Mouse (Mus musculus) gastrocnemius, adult 2 months (tissue): ENCODE data around the gene Fiz1. TPM values are rescaled to one million over a fixed set of nuclear protein-coding genes. Genes with fewer than 3 reads are reported as not detected.
"Not testable (repeated sequence)": the region's sequence is repeated elsewhere in the genome, so short reads cannot be mapped to it uniquely, and the experiment has no call there.

Source experiments
- DNase-seq: peaks from one replicate; pipeline ENCODE4 v3.0.0; 2022
- H3K27ac ChIP-seq: fragments of 200-600 bp; 2 replicates; pipeline ENCODE4 v1.8.1; 2022; ENCODE audit warnings: mild to moderate bottlenecking
- H3K4me3 ChIP-seq: fragments of 200-600 bp; 2 replicates; pipeline ENCODE4 v1.8.1; 2022; ENCODE audit warnings: mild to moderate bottlenecking, moderate library complexity
- CTCF ChIP-seq: fragments of 200-600 bp; IDR thresholded peaks from 2 replicates; pipeline ENCODE4 v1.8.1; 2022; ENCODE audit warnings: antibody characterized with exemption, mild to moderate bottlenecking, moderate library complexity
- intact Hi-C: fragments of 180-260 bp; cut with DNase I; formaldehyde crosslinking; loops from one replicate; pipeline ENCODE4 v1.15.1; 2025
- total RNA-seq, 2 experiments: library from RNA; stranded (reverse); gene quantifications; 2 replicates each; pipeline ENCODE4 v1.2.3; 2021

Fiz1 gene
- total RNA-seq, 2 experiments from 2014 or later = 23.2 to 23.3 TPM

DNA sequence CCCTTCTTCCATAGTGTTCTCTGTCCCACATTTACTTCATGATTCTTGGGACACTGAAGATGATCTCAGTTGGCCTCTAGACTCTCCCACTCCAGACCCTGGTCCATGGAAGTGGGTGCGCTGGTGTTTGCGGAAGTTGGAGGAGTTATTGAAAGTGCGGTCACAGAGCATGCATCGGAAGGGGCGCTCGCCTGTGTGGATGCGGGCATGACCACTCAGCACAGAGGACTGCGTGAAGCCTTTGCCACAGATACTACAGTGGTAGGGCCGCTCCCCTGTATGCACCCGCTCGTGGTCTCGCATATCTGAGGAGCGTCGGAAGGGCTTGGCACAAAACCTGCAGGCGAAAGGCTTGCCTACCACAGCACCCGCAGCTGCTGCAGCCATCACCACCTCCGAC lies 21.1 kb upstream of the Fiz1 start:
- intact Hi-C loops = loop anchor here (2.0 kb wide), 1 partner anchor 13 kb away; no protein-coding TSS in a partner anchor
- TF ChIP-seq CTCF = no peak

GRCm38 (mm10) chr7:5033818-5034217 lies 19.3 kb upstream of the Fiz1 start, which contains the start of gene 4632433K11Rik:
4632433K11Rik (plus strand) TSS chr7:5034118.
- H3K27ac ChIP-seq = no peak within 1 kb of the TSS
- H3K4me3 ChIP-seq = no peak within 1 kb of the TSS
- intact Hi-C loops = no loop called here
- TF ChIP-seq CTCF = no peak
- no peak for DNase-seq

More for the DNA sequence above, 21.1 kb upstream of the Fiz1 start:
- Histone ChIP-seq H3K27ac (no peak overlapping the region), H3K4me3 (no peak overlapping the region)
- no peak for DNase-seq

GRCm38 (mm10) chr7:5031496-5031895 lies 17.0 kb upstream of the Fiz1 start:
- no peak for TF ChIP-seq CTCF
- no peak overlapping the region for H3K27ac ChIP-seq
- intact Hi-C loops = no loop called here

DNA sequence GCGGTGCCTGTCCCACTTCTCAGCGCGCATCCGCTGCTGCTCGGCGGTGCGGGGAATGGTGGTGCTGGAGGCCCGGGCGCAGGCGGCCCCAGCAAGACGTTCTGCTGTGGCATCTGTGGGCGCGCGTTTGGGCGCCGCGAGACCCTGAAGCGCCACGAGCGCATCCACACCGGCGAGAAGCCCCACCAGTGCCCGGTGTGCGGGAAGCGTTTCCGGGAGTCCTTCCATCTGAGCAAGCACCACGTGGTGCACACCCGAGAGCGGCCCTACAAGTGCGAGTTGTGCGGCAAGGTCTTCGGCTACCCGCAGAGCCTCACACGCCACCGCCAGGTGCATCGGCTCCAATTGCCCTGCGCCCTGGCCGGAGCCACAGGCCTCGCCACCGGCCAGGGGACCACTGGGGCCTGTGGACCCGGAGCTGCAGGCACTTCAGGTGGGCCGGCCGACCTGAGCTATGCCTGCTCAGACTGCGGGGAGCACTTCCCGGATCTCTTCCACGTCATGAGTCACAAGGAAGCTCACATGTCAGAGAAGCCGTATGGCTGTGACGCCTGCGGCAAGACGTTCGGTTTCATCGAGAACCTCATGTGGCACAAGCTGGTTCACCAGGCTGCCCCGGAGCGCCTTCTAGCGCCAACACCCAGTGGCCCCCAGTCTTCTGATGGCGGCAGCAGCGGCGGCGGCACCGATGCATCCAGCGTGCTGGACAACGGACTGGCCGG lies 16.2 kb upstream of the Fiz1 start:
- intact Hi-C loops = no loop called here
- Histone ChIP-seq H3K27ac (no peak overlapping the region), H3K4me3 (no peak overlapping the region)
- no peak for TF ChIP-seq CTCF
- DNase-seq = no peak

More at GRCm38 (mm10) chr7:5031496-5031895, 17.0 kb upstream of the Fiz1 start:
- H3K4me3 ChIP-seq = no peak overlapping the region
- DNase-seq = no peak

GRCm38 (mm10) chr7:5029946-5030345 lies 15.4 kb upstream of the Fiz1 start:
- Histone ChIP-seq H3K4me3 (no peak overlapping the region), H3K27ac (no peak overlapping the region)
- intact Hi-C loops = no loop called here
- DNase-seq = no peak
- TF ChIP-seq CTCF = no peak

DNA sequence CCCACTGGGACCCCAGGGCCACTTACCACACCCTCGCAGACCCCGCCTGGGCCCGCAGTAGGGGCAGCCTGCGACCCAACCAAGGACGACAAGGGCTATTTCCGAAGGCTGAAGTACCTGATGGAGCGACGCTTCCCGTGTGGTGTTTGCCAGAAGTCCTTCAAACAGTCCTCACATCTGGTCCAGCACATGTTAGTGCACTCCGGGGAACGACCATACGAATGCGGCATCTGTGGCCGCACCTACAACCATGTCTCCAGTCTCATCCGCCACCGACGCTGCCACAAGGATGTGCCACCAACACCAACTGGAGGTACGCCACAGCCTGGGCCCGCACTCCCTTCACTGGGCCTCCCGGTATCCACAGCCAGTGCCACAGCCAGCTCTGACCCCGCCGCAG lies 15.0 kb upstream of the Fiz1 start:
- H3K27ac ChIP-seq = no peak overlapping the region
- TF ChIP-seq CTCF = no peak
- DNase-seq = no peak
- H3K4me3 ChIP-seq = no peak overlapping the region
- intact Hi-C loops = no loop called here

GRCm38 (mm10) chr7:5021197-5021596 lies 6.7 kb upstream of the Fiz1 start:
- intact Hi-C loops = no loop called here
- TF ChIP-seq CTCF = no peak
- Histone ChIP-seq H3K27ac (peak overlapping the region; percentile 98), H3K4me3 (peak overlapping the region; percentile 97)
- no peak for DNase-seq

DNA sequence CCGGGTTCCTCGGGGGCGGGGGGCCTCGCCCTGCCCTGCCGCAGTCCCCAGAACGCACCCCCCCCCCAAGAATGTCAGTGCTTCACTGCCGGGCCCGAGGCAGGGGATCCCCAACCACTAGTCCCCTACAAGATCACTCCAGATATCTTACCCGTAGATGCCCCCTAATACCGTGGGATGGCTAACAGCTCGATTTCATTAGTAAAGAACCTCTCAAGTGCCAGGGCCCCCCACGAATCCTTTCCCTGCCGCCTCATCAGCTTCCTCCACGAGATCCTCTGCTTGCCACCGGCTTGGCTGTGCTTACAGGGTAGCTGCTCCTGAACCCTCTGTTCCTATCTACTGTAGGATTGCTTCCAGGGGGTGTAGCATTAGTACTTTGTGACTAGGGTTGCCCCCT lies 6.2 kb upstream of the Fiz1 start:
- DNase-seq = no peak
- peak overlapping the region; percentile 98 for H3K27ac ChIP-seq
- intact Hi-C loops = no loop called here
- peak overlapping the region; percentile 97 for H3K4me3 ChIP-seq
- TF ChIP-seq CTCF = no peak

- intact Hi-C loops = no loop called here
- Histone ChIP-seq H3K4me3 (peak within 1 kb of the TSS; percentile 97), H3K27ac (peak within 1 kb of the TSS; percentile 98)
- no peak for TF ChIP-seq CTCF
- DNase-seq = peak; percentile 100
Observed at GRCm38 (mm10) chr7:5020000-5020681, 5.6 kb upstream of the Fiz1 start, which contains the start of the genes Zfp865 and Ccdc106. Zfp865 (plus strand) TSS chr7:5020376. Ccdc106 (plus strand) TSS chr7:5020553.

- intact Hi-C loops, DNase-seq: not testable (repeated sequence)
- Histone ChIP-seq H3K4me3 (peak overlapping the region; percentile 97), H3K27ac (peak overlapping the region; percentile 98)
Observed at GRCm38 (mm10) chr7:5019576-5019975, 5.1 kb upstream of the Fiz1 start.

DNA sequence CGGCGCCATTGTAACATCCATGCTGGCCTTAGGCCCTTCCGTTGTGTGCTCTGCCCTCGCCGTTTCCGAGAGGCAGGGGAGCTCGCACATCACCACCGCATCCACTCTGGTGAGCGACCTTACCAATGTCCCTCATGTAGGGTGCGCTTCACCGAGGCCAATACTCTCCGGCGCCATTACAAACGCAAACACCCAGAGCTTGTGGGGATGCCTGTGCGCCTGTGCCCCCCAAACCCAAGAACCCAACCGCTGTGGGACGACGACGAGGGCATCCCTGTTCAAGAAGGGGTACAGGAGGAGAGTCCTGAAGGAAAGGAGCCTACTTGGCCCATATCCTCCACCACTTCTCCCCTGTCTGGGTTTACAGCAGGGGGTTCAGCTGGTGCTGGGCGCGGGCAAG lies 3.4 kb upstream of the Fiz1 start:
- Histone ChIP-seq H3K27ac (no peak overlapping the region; the same call in 1 of the 2 replicates), H3K4me3 (no peak overlapping the region)
- DNase-seq = no peak
- TF ChIP-seq CTCF = no peak
- intact Hi-C loops = no loop called here

- peak; percentile 45 for DNase-seq
- Histone ChIP-seq H3K4me3 (no peak overlapping the region), H3K27ac (no peak overlapping the region)
- intact Hi-C loops = no loop called here
- peak; percentile 22; the same call in 1 of the 2 replicates for TF ChIP-seq CTCF
Observed at GRCm38 (mm10) chr7:5017352-5017751, 2.9 kb upstream of the Fiz1 start.

GRCm38 (mm10) chr7:5016920-5017319 lies 2.4 kb upstream of the Fiz1 start:
- no peak for DNase-seq
- Histone ChIP-seq H3K27ac (no peak overlapping the region), H3K4me3 (no peak overlapping the region)
- intact Hi-C loops = no loop called here
- no peak for TF ChIP-seq CTCF

DNA sequence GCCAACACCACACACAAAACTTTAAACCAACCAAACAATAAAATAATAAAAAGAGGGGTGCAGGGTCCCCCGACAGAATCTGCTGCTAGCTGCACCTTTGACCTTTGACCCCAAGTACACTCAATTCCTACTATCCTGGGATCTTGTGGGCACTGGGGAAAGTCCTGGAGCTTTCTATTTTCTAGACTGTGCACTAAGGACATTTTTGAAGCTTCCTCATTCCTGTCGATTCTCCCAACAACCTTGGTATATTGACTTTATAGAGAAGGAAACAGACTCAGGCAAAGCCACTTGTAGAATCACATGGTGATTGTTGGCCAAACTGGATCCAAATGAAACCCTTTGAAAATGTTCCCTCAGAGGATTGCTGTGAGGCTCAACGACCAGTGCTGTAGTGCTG lies 1.6 kb upstream of the Fiz1 start:
- DNase-seq = no peak
- TF ChIP-seq CTCF = no peak
- intact Hi-C loops = no loop called here
- peak overlapping the region; percentile 97 for H3K27ac ChIP-seq
- H3K4me3 ChIP-seq = peak overlapping the region; percentile 95
